Mouse (Mus musculus): Measurements from ENCODE around the gene Faap24. TPM values are rescaled to one million over a fixed set of nuclear protein-coding genes. Genes with fewer than 3 reads are reported as not detected.

The Faap24 gene
- 10 to 100 TPM; 11.6 to 15.0 TPM for total RNA-seq (2023)

DNA sequence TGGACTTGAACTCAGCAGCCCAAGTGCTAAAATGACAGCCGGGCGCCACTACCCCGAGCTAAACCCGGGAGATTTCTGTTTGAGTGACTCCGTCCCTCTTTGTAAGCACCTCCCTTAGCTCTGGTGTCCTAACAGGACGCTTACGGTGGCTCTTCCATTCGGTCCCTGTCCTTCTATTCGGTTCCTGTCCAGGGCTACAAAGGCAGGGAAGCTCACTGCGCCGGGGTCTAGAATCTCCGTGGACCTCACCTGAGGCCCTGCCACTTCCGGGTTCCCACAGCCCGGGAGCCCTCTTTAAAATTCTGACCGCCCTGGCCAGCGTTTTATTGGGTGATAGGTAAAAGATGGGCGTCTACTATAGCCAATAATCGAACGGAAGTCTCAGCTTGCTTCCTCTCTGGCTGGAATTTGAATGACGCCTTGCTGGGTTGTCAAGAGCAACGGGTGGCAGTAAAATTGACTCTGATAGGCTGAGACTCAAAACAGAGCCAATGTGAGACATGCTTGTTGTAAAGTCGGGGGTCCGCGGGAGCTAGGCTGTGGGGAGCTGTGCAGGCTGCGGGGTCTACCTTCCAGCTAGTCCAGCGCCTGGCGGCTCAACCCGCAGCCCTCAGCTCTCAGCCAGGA, at the start of gene Faap24, which contains the start of gene Cep89:
Gene Faap24, minus strand, starts transcription at position 295 of the 627 bp plus-strand sequence.
Gene Cep89, plus strand, starts transcription at position 494 of the 627 bp plus-strand sequence.

Other genes with a start within 250 kb of the Faap24 start
- gene Slc7a10, start 210.5 kb downstream of the Faap24 start, total RNA-seq (2023), result not detected
- gene Lrp3, start 181.3 kb downstream of the Faap24 start, total RNA-seq (2023), result not detected
- gene Gpatch1, start 78.4 kb downstream of the Faap24 start, total RNA-seq (2023), result 10 to 100 TPM; 16.5 to 18.6 TPM
- gene Rhpn2, start 62.7 kb downstream of the Faap24 start, total RNA-seq (2023), result under 1 TPM; 0.46 to 0.77 TPM
- gene Cep89, start 199 bp upstream of the Faap24 start, total RNA-seq (2023), result 10 to 100 TPM; 39.2 to 47.8 TPM
- gene Slc7a9, start 52.0 kb upstream of the Faap24 start, total RNA-seq (2023), result not detected
- gene Tdrd12, start 140.9 kb upstream of the Faap24 start, total RNA-seq (2023), result not detected
- gene Nudt19, start 159.5 kb upstream of the Faap24 start, total RNA-seq (2023), result 10 to 100 TPM; 26.4 to 32.5 TPM
- under 1 TPM in 1 of 2 experiments, not detected in 1; 0.09 TPM for gene Rgs9bp, start 188.7 kb upstream of the Faap24 start, total RNA-seq (2023)
- gene Ankrd27, start 189.4 kb upstream of the Faap24 start, total RNA-seq (2023), result 10 to 100 TPM; 43.7 to 51.3 TPM